Comparison of ENCODE assay signal across 20 mouse cellular contexts in genomic region chr5:15681301-15682035, GRCm38 (mm10). TPM values are rescaled to one million over a fixed set of nuclear protein-coding genes. Genes with fewer than 3 reads are reported as not detected.
DNase-seq lines count a peak whose midpoint lies in the region; ATAC-seq and TF ChIP-seq lines count a peak whose summit lies in the region.
"Not testable (repeated sequence)": the region's sequence is repeated elsewhere in the genome, so short reads cannot be mapped to it uniquely, and the experiment has no call there.
"Had no signal": no experiment of that assay in that cellular context is flagged by ENCODE, and none has a peak within 500 bp of the region (broad histone marks: within the 10 kb centered on the region; RNA-seq: fewer than 3 reads in every experiment).

No protein-coding gene starts in this region.

- not testable (repeated sequence) for H3K36me3 ChIP-seq in forebrain, embryonic 14.5 days (ENCODE audit: control insufficient read depth, insufficient read depth, low read length); heart, postnatal 0 days (replicated peaks; ENCODE audit: control insufficient read depth, insufficient read depth, low read length); intestine, embryonic 16.5 days (ENCODE audit: control insufficient read depth, insufficient read depth, low read length); kidney, embryonic 16.5 days (ENCODE audit: insufficient read depth, low read length); limb, embryonic 12.5 days; lung, postnatal 0 days (ENCODE audit: insufficient read depth, low read length); neural tube, embryonic 13.5 days

- not testable (repeated sequence) for TF ChIP-seq EP300 in heart, postnatal 0 days (IDR thresholded peaks at IDR 0.05; ENCODE audit: low read depth); lung, postnatal 0 days (IDR thresholded peaks at IDR 0.05)

- TF ChIP-seq CTCF in heart, postnatal 0 days (IDR thresholded peaks at IDR 0.05; ENCODE audit: low read depth); lung, postnatal 0 days (IDR thresholded peaks at IDR 0.05): not testable (repeated sequence)

- H3K4me2 ChIP-seq in forebrain, embryonic 14.5 days (ENCODE audit: low read length); heart, postnatal 0 days (ENCODE audit: low read depth, low read length); intestine, embryonic 16.5 days (ENCODE audit: low read depth, low read length); kidney, embryonic 16.5 days (replicated peaks; ENCODE audit: low read depth, low read length); limb, embryonic 12.5 days; lung, postnatal 0 days (replicated peaks; ENCODE audit: low read depth, low read length); neural tube, embryonic 13.5 days: not testable (repeated sequence)

- H3K27me3 ChIP-seq in forebrain, embryonic 14.5 days (replicated peaks; ENCODE audit: control insufficient read depth, insufficient read depth, low read length); heart, postnatal 0 days (ENCODE audit: control insufficient read depth, insufficient read depth, low read length); intestine, embryonic 16.5 days (replicated peaks; ENCODE audit: control insufficient read depth, insufficient read depth, low read length); kidney, embryonic 16.5 days (ENCODE audit: insufficient read depth, low read length); limb, embryonic 12.5 days; lung, postnatal 0 days (replicated peaks; ENCODE audit: insufficient read depth, low read length); neural tube, embryonic 13.5 days: not testable (repeated sequence)

- WGBS in forebrain, embryonic 14.5 days = 75% methylated on average over 7 of the region's 10 CpGs
- 72% methylated on average over 7 of the region's 10 CpGs for WGBS in heart, postnatal 0 days
- 76% methylated on average over 7 of the region's 10 CpGs for WGBS in intestine, embryonic 16.5 days
- 78% methylated on average over 7 of the region's 10 CpGs for WGBS in kidney, embryonic 16.5 days
- 77% methylated on average over 8 of the region's 10 CpGs for WGBS in limb, embryonic 12.5 days
- 81% methylated on average over 7 of the region's 10 CpGs for WGBS in lung, postnatal 0 days
- 78% methylated on average over 8 of the region's 10 CpGs for WGBS in neural tube, embryonic 13.5 days

- not testable (repeated sequence) for H3K9me3 ChIP-seq in forebrain, embryonic 14.5 days (replicated peaks; ENCODE audit: control insufficient read depth, low read length); heart, postnatal 0 days (replicated peaks; ENCODE audit: control insufficient read depth, low read length); kidney, embryonic 16.5 days (ENCODE audit: low read length); lung, postnatal 0 days (ENCODE audit: low read length)
- H3K9me3 ChIP-seq in intestine, embryonic 16.5 days (ENCODE audit: control insufficient read depth, low read length) = peaks cover 11% of the 10 kb centered on the region; the same call in 1 of the 2 replicates
- peaks cover 21% of the 10 kb centered on the region for H3K9me3 ChIP-seq in limb, embryonic 12.5 days
- peaks cover 23% of the 10 kb centered on the region for H3K9me3 ChIP-seq in neural tube, embryonic 13.5 days

- not testable (repeated sequence) for H3K4me1 ChIP-seq in forebrain, embryonic 14.5 days (ENCODE audit: control insufficient read depth, insufficient read depth, low read length); heart, postnatal 0 days (ENCODE audit: control insufficient read depth, insufficient read depth); intestine, embryonic 16.5 days (ENCODE audit: control insufficient read depth, insufficient read depth, low read length); kidney, embryonic 16.5 days (ENCODE audit: insufficient read depth, low read length); limb, embryonic 12.5 days (replicated peaks); lung, postnatal 0 days (ENCODE audit: insufficient read depth, low read depth, low read length); neural tube, embryonic 13.5 days (replicated peaks)

- H3K9ac ChIP-seq in forebrain, embryonic 14.5 days (ENCODE audit: low read length); heart, postnatal 0 days (replicated peaks; ENCODE audit: low read depth, low read length); intestine, embryonic 16.5 days (ENCODE audit: low read depth, low read length); kidney, embryonic 16.5 days (replicated peaks; ENCODE audit: low read length); limb, embryonic 12.5 days (replicated peaks); lung, postnatal 0 days (replicated peaks; ENCODE audit: low read depth); neural tube, embryonic 13.5 days: not testable (repeated sequence)

- ATAC-seq in forebrain, embryonic 14.5 days = peak; percentile 54
- ATAC-seq in heart, postnatal 0 days (ENCODE audit: insufficient read depth, low read depth) = peak; percentile 39; the same call in 1 of the 2 replicates
- 0 out of 2 replicates have a peak, but pooled peaks have one; percentile 56 for ATAC-seq in intestine, embryonic 16.5 days
- ATAC-seq in kidney, embryonic 16.5 days (ENCODE audit: low FRiP score, low TSS enrichment) = peak; percentile 79
- ATAC-seq in limb, embryonic 12.5 days (ENCODE audit: insufficient number of reproducible peaks, insufficient read depth, low FRiP score, low TSS enrichment, low read depth) = peak; percentile 68; the same call in 1 of the 2 replicates
- peak; percentile 35 for ATAC-seq in lung, postnatal 0 days
- 0 out of 2 replicates have a peak, but pooled peaks have one; percentile 56 for ATAC-seq in neural tube, embryonic 13.5 days (ENCODE audit: low read depth)

- H3K4me3 ChIP-seq in forebrain, embryonic 14.5 days (ENCODE audit: low read depth, low read length); heart, postnatal 0 days (ENCODE audit: low read depth, low read length); intestine, embryonic 16.5 days (ENCODE audit: low read length); kidney, embryonic 16.5 days (ENCODE audit: low read length); limb, embryonic 12.5 days (replicated peaks); lung, postnatal 0 days (ENCODE audit: low read depth, low read length); neural tube, embryonic 13.5 days: not testable (repeated sequence)

- H3K27ac ChIP-seq in forebrain, embryonic 14.5 days (ENCODE audit: low read depth, low read length); heart, postnatal 0 days (ENCODE audit: low read depth); intestine, embryonic 16.5 days (ENCODE audit: low read length); kidney, embryonic 16.5 days (ENCODE audit: low read length); limb, embryonic 12.5 days; lung, postnatal 0 days (ENCODE audit: low read length); neural tube, embryonic 13.5 days (replicated peaks): not testable (repeated sequence)

- DNase-seq in cerebellum, postnatal 10 days = peak; percentile 16 to 21
- not testable (repeated sequence) for DNase-seq in forebrain, embryonic 14.5 days (ENCODE audit: low spot score); heart, postnatal 0 days (ENCODE audit: low spot score); lung, postnatal 0 days (ENCODE audit: low spot score)

RNA-seq across cellular contexts. Expression of gene 4930572O03Rik, which starts 24.6 kb away (rescaled TPM):
- not detected in 2 replicates for polyA plus RNA-seq in forebrain, embryonic 14.5 days (2014; fragmentation: Nextera tagmentation; extraction: Ambion mirVana)
- not detected in 2 replicates for total RNA-seq in heart, postnatal 0 days (2014; rRNA removed; ENCODE audit: low replicate concordance)
- not detected in 2 replicates for polyA plus RNA-seq in heart, postnatal 0 days (2015; fragmentation: Nextera tagmentation; extraction: Ambion mirVana)
- polyA plus RNA-seq in intestine, embryonic 16.5 days (2015; fragmentation: Nextera tagmentation; extraction: Ambion mirVana) = not detected in 2 replicates
- not detected in 2 replicates for polyA plus RNA-seq in kidney, embryonic 16.5 days (2015; fragmentation: Nextera tagmentation; extraction: Ambion mirVana)
- not detected in 2 replicates for polyA plus RNA-seq in limb, embryonic 12.5 days (2016; fragmentation: Nextera tagmentation; extraction: Ambion mirVana)
- polyA plus RNA-seq in lung, postnatal 0 days (2015; fragmentation: Nextera tagmentation; extraction: Ambion mirVana) = not detected in 2 replicates
- not detected in 2 replicates for polyA plus RNA-seq in neural tube, embryonic 13.5 days (2015; fragmentation: Nextera tagmentation; extraction: Ambion mirVana)
- total RNA-seq: adrenal gland, postnatal 14 days; CH12.LX; gastrocnemius, postnatal 25 days; layer of hippocampus, adult 8-10 months; left cerebral cortex, adult 2 months; liver, adult 2 months; megakaryocyte-erythroid progenitor cell, adult 5-6 weeks had no signal
- polyA plus RNA-seq: cerebellum, adult 2 months; cortical plate, adult 2 months; frontal cortex, adult 2 months; hindbrain, embryonic 10.5 days; liver, adult 2 months; urinary bladder, adult 2 months had no signal

RNA-seq across cellular contexts. Expression of gene Speer4c, which starts 32.6 kb away (rescaled TPM):
- polyA plus RNA-seq in forebrain, embryonic 14.5 days (2014; fragmentation: Nextera tagmentation; extraction: Ambion mirVana) = not detected in 2 replicates
- not detected in 2 replicates for total RNA-seq in heart, postnatal 0 days (2014; rRNA removed; ENCODE audit: low replicate concordance)
- 0.12 and 0.15 TPM in 2 replicates for polyA plus RNA-seq in heart, postnatal 0 days (2015; fragmentation: Nextera tagmentation; extraction: Ambion mirVana)
- polyA plus RNA-seq in intestine, embryonic 16.5 days (2015; fragmentation: Nextera tagmentation; extraction: Ambion mirVana) = not detected in 2 replicates
- polyA plus RNA-seq in kidney, embryonic 16.5 days (2015; fragmentation: Nextera tagmentation; extraction: Ambion mirVana) = not detected in 2 replicates
- not detected in 2 replicates for polyA plus RNA-seq in limb, embryonic 12.5 days (2016; fragmentation: Nextera tagmentation; extraction: Ambion mirVana)
- polyA plus RNA-seq in lung, postnatal 0 days (2015; fragmentation: Nextera tagmentation; extraction: Ambion mirVana) = 0.42 and 0.51 TPM in 2 replicates
- polyA plus RNA-seq in neural tube, embryonic 13.5 days (2015; fragmentation: Nextera tagmentation; extraction: Ambion mirVana) = not detected in 2 replicates
- total RNA-seq: adrenal gland, postnatal 14 days; CH12.LX; gastrocnemius, postnatal 25 days; layer of hippocampus, adult 8-10 months; left cerebral cortex, adult 2 months; liver, adult 2 months; megakaryocyte-erythroid progenitor cell, adult 5-6 weeks had no signal
- polyA plus RNA-seq: cerebellum, adult 2 months; cortical plate, adult 2 months; frontal cortex, adult 2 months; hindbrain, embryonic 10.5 days; liver, adult 2 months; urinary bladder, adult 2 months had no signal
